Mouse (Mus musculus) hindbrain, embryonic 10.5 days (tissue): ENCODE data around the gene Zfp263. TPM values are rescaled to one million over a fixed set of nuclear protein-coding genes. Genes with fewer than 3 reads are reported as not detected.

Experiments
- DNase-seq: peaks from one replicate; pipeline ENCODE4 v3.0.0-alpha.2; 2017; ENCODE audit warnings: low spot score
- H3K27ac ChIP-seq: fragments of 300-500 bp; sonication (generic); 2 replicates; pipeline ENCODE4 v1.5.1; 2016; ENCODE audit warnings: mild to moderate bottlenecking, moderate library complexity
- H3K27me3 ChIP-seq: fragments of 300-500 bp; sonication (generic); 2 replicates; pipeline ENCODE4 v1.6.1; 2016; ENCODE audit warnings: mild to moderate bottlenecking; ENCODE audit not compliant: poor library complexity, insufficient read depth, severe bottlenecking
- H3K36me3 ChIP-seq: fragments of 300-500 bp; sonication (generic); 2 replicates; pipeline ENCODE4 v1.6.1; 2016; ENCODE audit warnings: mild to moderate bottlenecking, moderate library complexity
- H3K4me1 ChIP-seq: fragments of 300-500 bp; sonication (generic); replicated peaks from 2 replicates; pipeline ENCODE4 v1.6.1; 2016; ENCODE audit warnings: mild to moderate bottlenecking
- H3K4me3 ChIP-seq: fragments of 300-500 bp; sonication (generic); 2 replicates; pipeline ENCODE4 v1.5.1; 2016; ENCODE audit warnings: mild to moderate bottlenecking, moderate library complexity
- H3K9me3 ChIP-seq: fragments of 300-500 bp; sonication (generic); 2 replicates; pipeline ENCODE4 v1.6.1; 2016; ENCODE audit warnings: mild to moderate bottlenecking, moderate library complexity
- WGBS: fragments of 180-500 bp; shearing (Covaris S2); methylation state at CpG from one replicate; pipeline ENCODE4 v1.1.7; 2016; 5-methylcytosine and 5-hydroxymethylcytosine counted together
- polyA plus RNA-seq: library from polyadenylated mRNA; unstranded; fragments of >200 nt; fragmentation: Nextera tagmentation; extraction: Ambion mirVana; gene quantifications from 2 replicates; pipeline ENCODE4 v1.2.1, GENCODE M21; 2016

The Zfp263 gene
- polyA plus RNA-seq, 1 experiment from 2014 or later, result 45.9 TPM

- no peak for DNase-seq
- H3K27me3 ChIP-seq, result no peaks in the 10 kb centered on the region
- H3K27ac ChIP-seq, result no peak overlapping the region
- WGBS, result 97% methylated on average over 3 of the region's 3 CpGs
- H3K4me1 ChIP-seq, result peaks cover 22% of the 10 kb centered on the region
- H3K9me3 ChIP-seq, result peaks cover 35% of the 10 kb centered on the region
- no peak overlapping the region for H3K4me3 ChIP-seq
- H3K36me3 ChIP-seq, result peaks cover 75% of the 10 kb centered on the region
Measured at GRCm38 (mm10) chr16:3748976-3749375, 5.1 kb downstream of the Zfp263 start.

- 98% methylated on average over 4 of the region's 4 CpGs for WGBS
Measured at GRCm38 (mm10) chr16:3771603-3772002, 27.7 kb downstream of the Zfp263 start.

DNA sequence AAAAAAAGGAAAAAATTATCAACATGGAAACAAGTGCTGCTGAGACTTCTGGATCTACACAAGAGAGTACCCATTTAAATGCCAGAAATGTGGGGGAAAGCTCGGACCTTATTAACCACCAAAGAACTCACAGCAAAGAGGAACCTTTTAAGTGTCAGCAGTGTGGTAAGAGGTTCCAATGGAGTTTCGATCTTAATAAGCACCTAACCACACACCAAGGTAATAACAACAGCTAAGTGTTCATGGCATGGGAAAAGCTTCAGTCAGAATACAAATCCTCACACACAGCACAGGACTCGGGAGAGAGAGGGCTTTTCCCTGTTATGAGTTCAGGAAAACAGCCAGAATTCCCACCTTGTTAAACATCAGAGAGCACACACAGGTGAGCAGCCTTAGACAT, 32.5 kb downstream of the Zfp263 start:
- no peak overlapping the region for H3K27ac ChIP-seq
- H3K4me3 ChIP-seq, result no peak overlapping the region
- no peaks in the 10 kb centered on the region for H3K4me1 ChIP-seq
- WGBS, result 83% methylated on average over 3 of the region's 3 CpGs
- H3K9me3 ChIP-seq, result no peaks in the 10 kb centered on the region
- H3K36me3 ChIP-seq, result no peaks in the 10 kb centered on the region
- no peak for DNase-seq
- no peaks in the 10 kb centered on the region for H3K27me3 ChIP-seq

More at GRCm38 (mm10) chr16:3771603-3772002, 27.7 kb downstream of the Zfp263 start:
- Histone ChIP-seq H3K36me3 (peaks cover 8% of the 10 kb centered on the region; the same call in 1 of the 2 replicates), H3K9me3 (no peaks in the 10 kb centered on the region), H3K27me3 (no peaks in the 10 kb centered on the region), H3K27ac (no peak overlapping the region), H3K4me3 (no peak overlapping the region), H3K4me1 (no peaks in the 10 kb centered on the region)
- no peak for DNase-seq

GRCm38 (mm10) chr16:3777986-3778385, 34.1 kb downstream of the Zfp263 start:
- 78% methylated on average over 3 of the region's 3 CpGs for WGBS
- Histone ChIP-seq H3K4me3 (no peak overlapping the region), H3K4me1 (no peaks in the 10 kb centered on the region), H3K27ac (no peak overlapping the region), H3K9me3 (no peaks in the 10 kb centered on the region), H3K36me3 (no peaks in the 10 kb centered on the region), H3K27me3 (no peaks in the 10 kb centered on the region)
- no peak for DNase-seq

- Histone ChIP-seq H3K27me3 (no peaks in the 10 kb centered on the region), H3K27ac (no peak overlapping the region), H3K36me3 (no peaks in the 10 kb centered on the region), H3K9me3 (no peaks in the 10 kb centered on the region), H3K4me3 (no peak overlapping the region), H3K4me1 (no peaks in the 10 kb centered on the region)
- no peak for DNase-seq
Measured at GRCm38 (mm10) chr16:3781237-3781636, 37.3 kb downstream of the Zfp263 start.

GRCm38 (mm10) chr16:3788394-3788793, 44.5 kb downstream of the Zfp263 start:
- Histone ChIP-seq H3K27me3 (no peaks in the 10 kb centered on the region), H3K4me1 (no peaks in the 10 kb centered on the region), H3K36me3 (no peaks in the 10 kb centered on the region), H3K9me3 (0 out of 2 replicates have a peak, but pooled peaks cover 6% of the 10 kb centered on the region), H3K27ac (no peak overlapping the region), H3K4me3 (no peak overlapping the region)
- DNase-seq, result no peak

Other genes starting within 250 kb of the Zfp263 start
- gene Olfr161, start 153.1 kb upstream of the Zfp263 start, polyA plus RNA-seq, result not detected in 2 replicates
- not detected in 2 replicates for gene Mefv, start 26.0 kb upstream of the Zfp263 start, polyA plus RNA-seq
- not detected in 2 replicates for gene Olfr15, start 86.8 kb downstream of the Zfp263 start, polyA plus RNA-seq
- 0.94 and 1.2 TPM in 2 replicates for gene Zfp174, start 103.2 kb downstream of the Zfp263 start, polyA plus RNA-seq
- 58.0 and 66.1 TPM in 2 replicates for gene Naa60, start 128.3 kb downstream of the Zfp263 start, polyA plus RNA-seq
- gene Zfp597, start 140.5 kb downstream of the Zfp263 start, polyA plus RNA-seq, result 5.8 and 6.1 TPM in 2 replicates
- 2.7 and 5.6 TPM in 2 replicates for gene Gm20695, start 140.6 kb downstream of the Zfp263 start, polyA plus RNA-seq
- gene 1700037C18Rik, start 164.6 kb downstream of the Zfp263 start, polyA plus RNA-seq, result 6.7 and 9.0 TPM in 2 replicates
- 18.7 and 22.4 TPM in 2 replicates for gene Cluap1, start 164.7 kb downstream of the Zfp263 start, polyA plus RNA-seq
- gene Nlrc3, start 232.5 kb downstream of the Zfp263 start, polyA plus RNA-seq, result 1.1 and 1.2 TPM in 2 replicates